Mouse (Mus musculus): Measurements from ENCODE around the gene Cdh10. TPM values are rescaled to one million over a fixed set of nuclear protein-coding genes. Genes with fewer than 3 reads are reported as not detected.

The Cdh10 gene
- polyA plus RNA-seq, 1 experiment, result 0.11 TPM

GRCm38 (mm10) chr15:19032983-19033382 lies 214.2 kb downstream of the Cdh10 start:
- Histone ChIP-seq H3K36me3 (ENCODE audit: control insufficient read depth, insufficient read depth, low read length) (no peaks in the 10 kb centered on the region), H3K4me3 (ENCODE audit: insufficient read depth, low read depth, low read length) (no peak overlapping the region), H3K4me1 (ENCODE audit: control insufficient read depth, insufficient read depth, low read length) (no peaks in the 10 kb centered on the region), H3K27ac (ENCODE audit: insufficient read depth, low read depth, low read length) (no peak overlapping the region), H3K27me3 (replicated peaks; ENCODE audit: control insufficient read depth, insufficient read depth, low read length) (no peaks in the 10 kb centered on the region)
- WGBS, result 44% methylated on average over 3 of the region's 3 CpGs
- no peak for DNase-seq
- TF ChIP-seq CTCF (conservative IDR thresholded peaks at IDR 0.05; ENCODE audit: insufficient read depth, insufficient read length, low read depth, low read length) (no peak), POLR2A (IDR thresholded peaks at IDR 0.05; ENCODE audit: low read depth, low read length) (no peak)

DNA sequence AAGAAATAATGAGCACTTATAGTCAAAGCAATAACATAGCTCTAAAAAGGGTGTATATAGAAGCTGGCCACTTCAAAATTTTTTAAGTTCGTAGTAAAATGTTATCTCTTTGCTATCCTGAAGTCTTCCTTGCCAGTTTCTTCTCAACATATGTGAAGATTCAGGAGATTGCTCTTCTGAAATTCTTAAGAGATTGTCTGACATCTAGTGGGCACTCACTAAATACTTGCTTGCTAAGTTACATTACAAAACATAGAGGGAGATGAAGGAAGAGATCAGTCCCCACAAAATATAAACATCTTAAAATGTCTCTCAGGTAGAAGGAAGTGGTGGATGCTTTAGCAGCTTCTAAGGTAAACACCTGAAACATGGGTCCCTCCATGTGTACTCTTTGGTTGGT lies 221.3 kb downstream of the Cdh10 start:
- Histone ChIP-seq H3K27ac (ENCODE audit: insufficient read depth, low read depth, low read length) (no peak overlapping the region), H3K36me3 (ENCODE audit: control insufficient read depth, insufficient read depth, low read length) (no peaks in the 10 kb centered on the region), H3K4me3 (ENCODE audit: insufficient read depth, low read depth, low read length) (no peak overlapping the region), H3K27me3 (replicated peaks; ENCODE audit: control insufficient read depth, insufficient read depth, low read length) (no peaks in the 10 kb centered on the region), H3K4me1 (ENCODE audit: control insufficient read depth, insufficient read depth, low read length) (no peaks in the 10 kb centered on the region)
- WGBS, result 65% methylated on average over 1 of the region's 1 CpGs
- DNase-seq, result no peak
- TF ChIP-seq CTCF (conservative IDR thresholded peaks at IDR 0.05; ENCODE audit: insufficient read depth, insufficient read length, low read depth, low read length) (no peak), POLR2A (IDR thresholded peaks at IDR 0.05; ENCODE audit: low read depth, low read length) (no peak)

All from kidney, adult 2 months (tissue).